Mouse (Mus musculus) intestine, embryonic 16.5 days (tissue): ENCODE results near the gene Csrp1. TPM values are rescaled to one million over a fixed set of nuclear protein-coding genes. Genes with fewer than 3 reads are reported as not detected.

Experiments
- ATAC-seq: fragments of 200-750 bp; cut with Nextera tagmentation; 2 replicates; pipeline ENCODE4 v1.8.0; 2017; ENCODE audit warnings: moderate TSS enrichment, moderate library complexity
- H3K27ac ChIP-seq: fragments of 300-500 bp; sonication (generic); 2 replicates; pipeline ENCODE4 v1.5.1; 2014; ENCODE audit warnings: mild to moderate bottlenecking, low read length
- H3K27me3 ChIP-seq: fragments of 300-500 bp; sonication (generic); replicated peaks from 2 replicates; pipeline ENCODE4 v1.6.1; 2014; ENCODE audit warnings: low read length, control low read depth, mixed read lengths; ENCODE audit not compliant: control insufficient read depth, insufficient read depth
- H3K36me3 ChIP-seq: fragments of 300-500 bp; sonication (generic); 2 replicates; pipeline ENCODE4 v1.6.1; 2014; ENCODE audit warnings: low read length, control low read depth; ENCODE audit not compliant: control insufficient read depth, insufficient read depth
- H3K4me1 ChIP-seq: fragments of 300-500 bp; sonication (generic); 2 replicates; pipeline ENCODE4 v1.6.1; 2014; ENCODE audit warnings: low read length, control low read depth, mixed read lengths; ENCODE audit not compliant: control insufficient read depth, insufficient read depth
- H3K4me2 ChIP-seq: fragments of 300-500 bp; sonication (generic); 2 replicates; pipeline ENCODE4 v1.6.1; 2014; ENCODE audit warnings: low read depth, low read length, control low read depth
- H3K4me3 ChIP-seq: fragments of 300-500 bp; sonication (generic); 2 replicates; pipeline ENCODE4 v1.5.1; 2014; ENCODE audit warnings: mild to moderate bottlenecking, low read length
- H3K9ac ChIP-seq: fragments of 300-500 bp; sonication (generic); 2 replicates; pipeline ENCODE4 v1.6.1; 2014; ENCODE audit warnings: low read depth, low read length
- H3K9me3 ChIP-seq: fragments of 300-500 bp; sonication (generic); 2 replicates; pipeline ENCODE4 v1.6.1; 2016; ENCODE audit warnings: low read length, control low read depth; ENCODE audit not compliant: control insufficient read depth
- WGBS: fragments of 180-500 bp; shearing (Covaris S2); extraction: QIAGEN DNeasy Blood & Tissue Kit; methylation state at CpG from one replicate; pipeline ENCODE4 v1.1.7; 2014; 5-methylcytosine and 5-hydroxymethylcytosine counted together
- polyA plus RNA-seq: library from polyadenylated mRNA; unstranded; fragments of >200 nt; fragmentation: Nextera tagmentation; extraction: Ambion mirVana; gene quantifications from 2 replicates; pipeline ENCODE4 v1.2.1, GENCODE M21; 2015

Gene Csrp1
- polyA plus RNA-seq, 1 experiment from 2014 or later = 215 TPM

DNA sequence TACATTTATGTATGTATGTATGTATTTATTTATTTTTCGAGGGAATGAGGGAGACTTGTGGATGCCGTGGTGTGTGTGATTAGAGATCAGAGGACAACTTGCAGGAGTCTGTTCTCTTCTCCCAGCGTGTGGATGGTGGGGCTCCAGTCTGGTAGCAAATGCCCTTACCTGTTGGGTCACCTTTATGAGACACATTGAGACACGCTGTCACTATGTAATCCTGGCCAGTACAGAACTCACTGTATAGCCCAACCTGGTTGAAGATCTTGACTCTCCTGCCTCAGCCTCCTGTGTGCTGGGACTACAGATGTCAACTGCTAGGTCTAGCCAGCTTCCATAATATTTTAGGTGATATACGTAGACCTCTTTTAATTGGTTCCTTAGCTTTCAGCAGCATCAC, 41.9 kb downstream of the Csrp1 start:
- Histone ChIP-seq H3K4me1 (peaks cover 16% of the 10 kb centered on the region), H3K27ac (no peak overlapping the region), H3K4me3 (no peak overlapping the region), H3K27me3 (no peaks in the 10 kb centered on the region), H3K9ac (no peak overlapping the region), H3K4me2 (no peak overlapping the region), H3K36me3 (no peaks in the 10 kb centered on the region), H3K9me3 (no peaks in the 10 kb centered on the region)
- no peak for ATAC-seq
- 84% methylated on average over 5 of the region's 5 CpGs for WGBS

- Histone ChIP-seq H3K36me3 (peaks cover 3% of the 10 kb centered on the region), H3K4me2 (no peak overlapping the region), H3K9me3 (no peaks in the 10 kb centered on the region), H3K4me3 (no peak overlapping the region), H3K4me1 (peaks cover 31% of the 10 kb centered on the region), H3K27me3 (no peaks in the 10 kb centered on the region), H3K9ac (peak overlapping the region; percentile 34; the same call in 1 of the 2 replicates), H3K27ac (0 out of 2 replicates have a peak overlapping the region, but pooled peaks have one; percentile 11)
- WGBS = 68% methylated on average over 9 of the region's 9 CpGs
- ATAC-seq = no peak
These were observed 43.8 kb downstream of the Csrp1 start for GRCm38 (mm10) chr1:135763503-135764205.

DNA sequence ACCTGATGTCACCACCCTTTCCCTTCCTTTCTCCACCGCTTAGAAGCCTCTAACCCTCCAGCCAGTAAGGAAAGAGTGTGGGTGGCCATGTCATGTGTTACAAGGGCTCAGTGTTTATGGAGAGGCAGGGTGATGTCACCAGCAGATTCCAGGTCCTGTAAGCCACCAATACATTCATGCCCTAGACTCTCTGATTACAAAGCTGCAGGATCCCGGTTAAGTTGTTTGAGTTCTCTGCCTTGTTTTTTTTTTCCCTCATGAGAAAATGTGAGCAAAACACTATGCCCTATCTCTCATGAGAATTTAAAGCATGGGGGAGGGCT, 44.3 kb downstream of the Csrp1 start:
- Histone ChIP-seq H3K36me3 (peaks cover 8% of the 10 kb centered on the region), H3K9me3 (no peaks in the 10 kb centered on the region), H3K27me3 (no peaks in the 10 kb centered on the region), H3K4me1 (peaks cover 31% of the 10 kb centered on the region), H3K4me3 (no peak overlapping the region), H3K9ac (peak overlapping the region; percentile 34; the same call in 1 of the 2 replicates), H3K4me2 (no peak overlapping the region), H3K27ac (0 out of 2 replicates have a peak overlapping the region, but pooled peaks have one; percentile 11)
- ATAC-seq = no peak
- 39% methylated on average over 2 of the region's 2 CpGs for WGBS

DNA sequence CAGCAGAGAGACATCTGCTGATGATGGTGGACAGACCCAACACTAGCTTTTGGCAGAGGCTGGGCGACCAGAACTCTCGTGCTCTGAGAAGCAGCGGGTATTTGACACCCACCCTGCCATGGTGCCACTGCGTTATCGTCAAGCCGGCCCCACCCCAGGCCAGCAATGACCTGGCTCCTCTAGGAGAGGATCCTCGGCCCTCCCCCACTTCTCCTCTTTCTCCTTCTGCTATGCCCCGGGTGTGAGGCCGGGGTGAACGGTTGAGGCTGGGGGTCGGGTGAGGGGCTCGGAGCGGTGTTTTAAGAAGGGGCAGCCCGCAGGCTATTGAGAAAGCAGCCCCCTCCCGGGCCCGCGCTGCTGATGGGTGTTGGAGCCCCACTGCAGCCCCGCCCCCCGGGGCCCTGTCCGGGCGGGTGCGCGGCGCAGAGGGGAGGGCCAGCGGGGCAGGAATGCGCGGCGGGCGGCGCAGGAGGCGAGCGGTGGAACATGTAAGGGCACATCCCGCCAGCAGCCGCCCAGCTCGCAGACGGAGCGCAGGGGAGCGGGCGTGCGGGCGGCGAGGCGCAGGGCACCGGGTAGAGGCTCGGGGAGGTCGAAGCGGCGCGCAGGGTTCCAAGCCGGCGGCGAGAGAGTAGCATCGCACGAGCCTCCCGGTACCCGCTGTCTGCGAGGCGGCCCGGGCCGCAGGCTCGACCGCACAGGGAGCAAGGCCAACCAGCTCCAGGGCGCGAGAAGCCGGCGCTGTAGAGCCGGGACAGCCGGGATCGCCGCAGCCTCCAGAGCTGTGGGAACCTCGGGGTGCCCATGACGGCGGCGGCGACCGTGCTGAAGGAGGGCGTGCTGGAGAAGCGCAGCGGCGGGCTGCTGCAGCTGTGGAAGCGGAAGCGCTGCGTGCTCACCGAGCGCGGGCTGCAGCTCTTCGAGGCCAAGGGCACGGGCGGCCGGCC, 46.1 kb downstream of the Csrp1 start, which contains the start of gene Phlda3:
Gene Phlda3, plus strand, starts transcription at position 475 of the 947 bp plus-strand sequence.
- whole genome bisulfite sequencing = under 1% methylated on average over 85 of the region's 90 CpGs
- Histone ChIP-seq H3K9ac (peak within 1 kb of the TSS; percentile 92), H3K9me3 (no peaks in the 10 kb centered on the region), H3K4me3 (peak within 1 kb of the TSS; percentile 77), H3K27me3 (no peaks in the 10 kb centered on the region), H3K4me1 (peaks cover 37% of the 10 kb centered on the region), H3K27ac (peak within 1 kb of the TSS; percentile 94), H3K36me3 (peaks cover 8% of the 10 kb centered on the region), H3K4me2 (peak within 1 kb of the TSS; percentile 96)
- peak; percentile 91 for ATAC-seq

DNA sequence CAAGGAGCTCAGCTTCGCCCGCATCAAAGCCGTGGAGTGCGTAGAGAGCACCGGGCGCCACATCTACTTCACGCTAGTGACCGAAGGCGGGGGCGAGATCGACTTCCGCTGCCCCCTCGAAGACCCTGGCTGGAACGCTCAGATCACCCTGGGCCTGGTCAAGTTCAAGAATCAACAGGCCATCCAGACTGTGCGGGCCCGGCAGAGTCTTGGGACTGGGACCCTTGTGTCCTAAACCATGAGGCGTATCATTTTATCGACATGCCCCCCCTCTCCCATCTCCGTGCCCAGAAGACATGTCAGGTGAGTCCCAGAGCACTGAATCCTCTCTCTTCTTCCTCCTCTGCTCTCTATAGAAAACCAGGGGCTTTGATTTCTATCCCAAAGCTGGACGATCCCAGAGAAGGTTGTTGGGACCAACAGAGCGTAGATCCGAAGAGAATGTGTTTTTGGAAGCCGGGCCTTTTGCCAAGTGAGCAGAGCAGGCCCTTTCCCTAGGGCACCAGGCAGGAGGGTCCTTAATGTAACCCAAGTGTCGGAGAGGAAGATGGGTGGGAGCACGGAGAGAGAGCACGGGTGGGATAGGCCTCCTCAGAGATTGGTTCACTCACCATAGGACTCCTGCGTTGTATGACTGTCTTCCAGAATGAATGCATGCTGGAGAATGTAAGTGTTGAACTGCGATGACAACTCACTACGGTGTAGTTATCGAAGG, 46.9 kb downstream of the Csrp1 start:
- peak overlapping the region; percentile 96 for H3K4me2 ChIP-seq
- no peaks in the 10 kb centered on the region for H3K27me3 ChIP-seq
- H3K9me3 ChIP-seq = no peaks in the 10 kb centered on the region
- peaks cover 43% of the 10 kb centered on the region for H3K4me1 ChIP-seq
- H3K27ac ChIP-seq = peak overlapping the region; percentile 94
- peaks cover 8% of the 10 kb centered on the region for H3K36me3 ChIP-seq
- H3K4me3 ChIP-seq = peak overlapping the region; percentile 77
- no peak for ATAC-seq
- peak overlapping the region; percentile 92 for H3K9ac ChIP-seq
- 13% methylated on average over 30 of the region's 30 CpGs for WGBS

GRCm38 (mm10) chr1:135767324-135767890, 47.5 kb downstream of the Csrp1 start:
- H3K27me3 ChIP-seq = no peaks in the 10 kb centered on the region
- 63% methylated on average over 4 of the region's 4 CpGs for WGBS
- H3K9ac ChIP-seq = peak overlapping the region; percentile 92
- H3K27ac ChIP-seq = peak overlapping the region; percentile 94; the same call in 1 of the 2 replicates
- H3K9me3 ChIP-seq = no peaks in the 10 kb centered on the region
- peak overlapping the region; percentile 77 for H3K4me3 ChIP-seq
- H3K4me2 ChIP-seq = peak overlapping the region; percentile 96
- no peak for ATAC-seq
- peaks cover 43% of the 10 kb centered on the region for H3K4me1 ChIP-seq
- H3K36me3 ChIP-seq = peaks cover 8% of the 10 kb centered on the region

- Histone ChIP-seq H3K4me3 (no peak overlapping the region), H3K4me1 (peaks cover 43% of the 10 kb centered on the region), H3K9me3 (no peaks in the 10 kb centered on the region), H3K27ac (no peak overlapping the region), H3K9ac (no peak overlapping the region), H3K36me3 (peaks cover 8% of the 10 kb centered on the region), H3K4me2 (no peak overlapping the region), H3K27me3 (no peaks in the 10 kb centered on the region)
- no peak for ATAC-seq
- 88% methylated on average over 2 of the region's 2 CpGs for WGBS
These were observed 48.5 kb downstream of the Csrp1 start for GRCm38 (mm10) chr1:135768400-135768799.

GRCm38 (mm10) chr1:135770237-135770636, 50.4 kb downstream of the Csrp1 start:
- no peaks in the 10 kb centered on the region for H3K27me3 ChIP-seq
- no peak overlapping the region for H3K9ac ChIP-seq
- no peak overlapping the region for H3K27ac ChIP-seq
- no peaks in the 10 kb centered on the region for H3K9me3 ChIP-seq
- H3K4me2 ChIP-seq = no peak overlapping the region
- H3K36me3 ChIP-seq = peaks cover 8% of the 10 kb centered on the region
- H3K4me1 ChIP-seq = peaks cover 35% of the 10 kb centered on the region
- ATAC-seq = no peak
- H3K4me3 ChIP-seq = no peak overlapping the region
- WGBS = 76% methylated on average over 7 of the region's 7 CpGs
